Mouse (Mus musculus) lung, postnatal 0 days (tissue): ENCODE data around the gene Ncbp3. TPM values are rescaled to one million over a fixed set of nuclear protein-coding genes. Genes with fewer than 3 reads are reported as not detected.
A peak's percentile ranks its signal among the peaks of the same experiment; 100 is the strongest.

ENCODE experiments used
- ATAC-seq: fragments of 200-750 bp; cut with Nextera tagmentation; 2 replicates; pipeline ENCODE4 v1.8.0; 2017; ENCODE audit warnings: moderate library complexity
- DNase-seq: peaks from one replicate; pipeline ENCODE4 v3.0.0-alpha.2; 2016; ENCODE audit warnings: low spot score
- H3K27ac ChIP-seq: fragments of 300-500 bp; sonication (generic); 2 replicates; pipeline ENCODE4 v1.5.1; 2014; ENCODE audit warnings: antibody characterized with exemption, mild to moderate bottlenecking, low read length, mixed read lengths
- H3K27me3 ChIP-seq: fragments of 300-500 bp; sonication (generic); replicated peaks from 2 replicates; pipeline ENCODE4 v1.6.1; 2014; ENCODE audit warnings: low read length, mixed read lengths; ENCODE audit not compliant: insufficient read depth
- H3K36me3 ChIP-seq: fragments of 300-500 bp; sonication (generic); 2 replicates; pipeline ENCODE4 v1.6.1; 2014; ENCODE audit warnings: low read length, mixed read lengths; ENCODE audit not compliant: insufficient read depth
- H3K4me1 ChIP-seq: fragments of 300-500 bp; sonication (generic); 2 replicates; pipeline ENCODE4 v1.6.1; 2014; ENCODE audit warnings: antibody characterized with exemption, low read depth, low read length, mixed read lengths; ENCODE audit not compliant: insufficient read depth
- H3K4me2 ChIP-seq: fragments of 300-500 bp; sonication (generic); replicated peaks from 2 replicates; pipeline ENCODE4 v1.6.1; 2014; ENCODE audit warnings: low read depth, mild to moderate bottlenecking, low read length, moderate library complexity, mixed read lengths
- H3K4me3 ChIP-seq: fragments of 300-500 bp; sonication (generic); 2 replicates; pipeline ENCODE4 v1.5.1; 2014; ENCODE audit warnings: low read depth, low read length
- H3K9ac ChIP-seq: fragments of 300-500 bp; sonication (generic); replicated peaks from 2 replicates; pipeline ENCODE4 v1.6.1; 2014; ENCODE audit warnings: low read depth, mild to moderate bottlenecking
- H3K9me3 ChIP-seq: fragments of 300-500 bp; sonication (generic); 2 replicates; pipeline ENCODE4 v1.6.1; 2016; ENCODE audit warnings: low read length, mixed read lengths
- CTCF ChIP-seq: IDR thresholded peaks from 2 replicates; pipeline ENCODE4 v1.5.1; 2016; ENCODE audit warnings: antibody characterized with exemption, mild to moderate bottlenecking
- EP300 ChIP-seq: IDR thresholded peaks from 2 replicates; pipeline ENCODE4 v1.6.1; 2016; ENCODE audit warnings: antibody characterized with exemption, mild to moderate bottlenecking, control low read depth
- WGBS: fragments of 180-500 bp; shearing (Covaris S2); extraction: QIAGEN DNeasy Blood & Tissue Kit; methylation state at CpG from one replicate; pipeline ENCODE4 v1.1.7; 2014; 5-methylcytosine and 5-hydroxymethylcytosine counted together
- polyA plus RNA-seq: library from polyadenylated mRNA; unstranded; fragments of >200 nt; fragmentation: Nextera tagmentation; extraction: Ambion mirVana; gene quantifications from 2 replicates; pipeline ENCODE4 v1.2.1, GENCODE M21; 2015

Ncbp3 gene
- polyA plus RNA-seq, 1 experiment from 2014 or later: 5.3 TPM

DNA sequence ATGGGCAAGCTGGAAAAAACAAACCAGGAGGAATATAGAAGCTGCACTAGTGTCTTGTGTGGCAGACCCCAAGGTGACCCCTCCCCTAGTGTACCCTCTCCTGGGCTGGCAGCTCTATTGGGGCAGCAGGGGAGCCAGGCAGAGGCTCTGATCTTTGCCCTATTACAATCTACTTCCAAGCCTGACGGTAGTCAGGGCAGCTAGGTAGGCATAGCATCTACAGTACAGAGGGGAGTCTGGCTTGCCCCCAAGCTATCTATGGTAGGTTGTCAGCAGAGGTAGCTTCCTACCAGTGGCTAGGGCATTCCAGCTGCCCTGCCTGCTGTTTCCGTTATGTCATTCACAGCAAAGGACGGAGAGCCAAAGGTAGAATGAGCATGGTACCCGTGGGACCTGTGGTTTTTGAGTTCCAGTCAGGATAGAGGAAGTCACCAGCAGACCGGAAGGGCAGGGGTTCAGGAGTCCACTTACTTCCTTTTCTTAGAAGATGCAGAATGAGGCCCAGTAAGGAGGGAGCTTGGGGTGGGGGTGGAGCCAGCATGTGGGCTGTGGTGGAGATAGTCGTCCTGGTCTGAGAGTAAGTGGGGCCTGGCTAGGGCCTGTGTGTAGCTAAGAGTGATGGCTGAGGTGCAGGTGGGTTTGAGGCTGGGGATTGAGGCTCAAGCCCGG is 23.2 kb upstream of the Ncbp3 start:
- H3K27me3 ChIP-seq: no peaks in the 10 kb centered on the region
- WGBS: 38% methylated on average over 7 of the region's 7 CpGs
- no peaks in the 10 kb centered on the region for H3K9me3 ChIP-seq
- peaks cover 20% of the 10 kb centered on the region for H3K4me1 ChIP-seq
- ATAC-seq (peak; percentile 46), DNase-seq (peak; percentile 62)
- no peak overlapping the region for H3K4me3 ChIP-seq
- TF ChIP-seq EP300 (no peak), CTCF (no peak)
- no peak overlapping the region for H3K9ac ChIP-seq
- 0 out of 2 replicates have a peak overlapping the region, but pooled peaks have one; percentile 3 for H3K27ac ChIP-seq
- H3K36me3 ChIP-seq: no peaks in the 10 kb centered on the region
- no peak overlapping the region for H3K4me2 ChIP-seq

DNA sequence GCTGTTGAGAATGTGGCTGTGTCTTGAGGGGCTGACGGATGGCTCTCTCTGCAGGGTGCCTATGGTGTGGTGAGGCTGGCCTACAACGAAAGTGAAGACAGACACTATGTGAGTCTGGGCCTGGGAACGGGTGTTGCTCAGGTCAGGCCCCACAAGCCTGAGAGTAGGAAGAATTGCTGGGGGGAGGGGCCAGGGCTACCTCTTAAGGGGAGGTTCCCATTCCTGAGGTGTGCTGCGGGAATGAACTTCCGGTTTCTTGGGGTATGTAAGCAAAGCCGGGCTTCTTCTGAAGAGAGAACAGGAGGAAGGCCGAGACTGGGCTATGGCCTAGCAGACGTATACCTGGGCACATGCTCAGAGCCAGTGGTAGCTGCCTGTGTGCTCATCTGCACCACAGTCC is 20.6 kb upstream of the Ncbp3 start:
- H3K4me2 ChIP-seq: no peak overlapping the region

DNA sequence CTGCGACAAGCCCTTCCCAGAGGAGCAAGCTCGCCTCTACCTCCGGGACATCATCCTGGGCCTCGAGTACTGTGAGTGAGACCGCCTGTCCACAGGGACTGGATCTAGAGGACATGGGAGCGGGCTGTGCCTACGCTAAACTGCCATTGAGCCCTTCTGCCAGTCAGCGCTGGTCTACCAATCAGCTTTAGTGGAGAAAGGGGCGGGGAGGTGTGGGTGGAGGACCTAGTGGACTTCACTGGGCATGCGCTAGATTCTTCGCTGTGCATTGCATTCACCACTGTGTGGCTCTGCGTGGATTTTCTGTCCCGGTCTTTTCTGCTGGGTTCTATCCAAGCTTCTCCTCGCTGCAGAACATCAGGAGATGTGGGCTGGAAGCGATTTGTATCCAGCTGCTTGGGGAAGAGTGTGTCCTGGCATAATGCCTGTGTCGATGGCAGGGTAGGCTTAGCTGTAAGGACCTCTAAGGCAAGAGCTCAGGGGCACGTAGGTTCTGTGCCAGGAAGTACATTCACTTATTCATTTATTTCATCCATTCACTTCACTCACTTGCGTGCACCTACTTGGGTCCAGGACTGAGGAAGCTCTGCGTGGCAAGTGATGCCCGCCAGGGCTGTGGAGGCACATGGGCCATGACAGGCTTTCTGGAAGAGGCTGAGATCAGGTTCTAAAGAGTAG is 16.6 kb upstream of the Ncbp3 start:
- no peaks in the 10 kb centered on the region for H3K9me3 ChIP-seq
- no peaks in the 10 kb centered on the region for H3K4me1 ChIP-seq
- peak overlapping the region; percentile 19 for H3K4me3 ChIP-seq
- H3K4me2 ChIP-seq: peak overlapping the region; percentile 54
- ATAC-seq (peak; percentile 96), DNase-seq (peak; percentile 98)
- TF ChIP-seq EP300 (no peak), CTCF (peak; percentile 50)
- no peak overlapping the region; the same call in 1 of the 2 replicates for H3K9ac ChIP-seq
- H3K27ac ChIP-seq: peak overlapping the region; percentile 47; the same call in 1 of the 2 replicates
- 21% methylated on average over 20 of the region's 20 CpGs for WGBS
- H3K36me3 ChIP-seq: no peaks in the 10 kb centered on the region
- no peaks in the 10 kb centered on the region for H3K27me3 ChIP-seq

More for the DNA sequence above, 20.6 kb upstream of the Ncbp3 start:
- H3K27ac ChIP-seq: peak overlapping the region; percentile 47
- ATAC-seq: peak; percentile 52
- WGBS: 37% methylated on average over 8 of the region's 8 CpGs
- H3K9ac ChIP-seq: no peak overlapping the region
- TF ChIP-seq EP300 (no peak), CTCF (no peak)
- H3K36me3 ChIP-seq: no peaks in the 10 kb centered on the region
- no peaks in the 10 kb centered on the region for H3K9me3 ChIP-seq
- no peaks in the 10 kb centered on the region for H3K27me3 ChIP-seq
- peak; percentile 80 for DNase-seq
- peaks cover 19% of the 10 kb centered on the region; the same call in 1 of the 2 replicates for H3K4me1 ChIP-seq
- no peak overlapping the region for H3K4me3 ChIP-seq

DNA sequence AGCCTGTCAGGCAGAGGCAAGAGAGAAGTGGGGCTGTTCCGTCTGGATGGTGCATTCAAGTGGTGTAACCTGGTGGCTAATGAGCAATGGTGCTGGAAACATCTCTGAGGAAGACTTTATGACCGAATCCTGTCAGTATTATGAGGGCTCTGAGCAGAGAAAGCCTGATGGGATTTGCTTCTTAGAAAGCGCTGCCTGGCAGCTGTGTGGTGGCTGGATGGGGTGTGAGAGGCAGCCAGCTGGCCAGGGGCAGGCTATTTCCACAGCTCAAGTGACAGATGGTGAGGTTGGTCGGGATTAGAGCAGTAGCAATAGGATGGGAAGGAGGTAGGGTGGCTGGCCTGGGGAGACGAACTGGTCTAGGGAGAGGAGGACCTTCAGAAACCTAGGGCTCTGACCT is 16.0 kb upstream of the Ncbp3 start:
- 65% methylated on average over 5 of the region's 5 CpGs for WGBS

DNA sequence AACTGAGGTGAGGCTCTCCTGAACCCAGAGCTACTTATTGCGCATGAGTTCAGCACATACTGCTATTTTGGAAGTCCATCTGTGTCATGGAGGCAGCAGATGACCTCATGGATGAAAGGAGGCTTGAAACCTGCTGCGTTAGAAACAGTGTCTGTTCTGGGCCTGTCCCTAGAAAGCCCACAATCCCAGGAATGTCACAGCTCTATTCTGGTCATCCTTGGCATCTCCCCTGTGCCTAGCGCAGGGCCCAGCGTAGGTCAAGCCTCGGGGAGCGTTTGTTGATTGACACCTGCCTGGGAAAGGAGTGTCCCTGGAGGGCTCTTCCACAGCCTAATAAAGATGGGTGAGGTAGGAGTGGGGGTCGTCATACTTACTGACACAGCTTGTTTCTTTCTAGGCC is 11.5 kb upstream of the Ncbp3 start:
- H3K4me1 ChIP-seq: no peaks in the 10 kb centered on the region
- ATAC-seq: no peak
- no peak for DNase-seq
- no peak for TF ChIP-seq CTCF
- TF ChIP-seq EP300: no peak
- no peak overlapping the region for H3K4me3 ChIP-seq
- H3K36me3 ChIP-seq: no peaks in the 10 kb centered on the region
- H3K9ac ChIP-seq: no peak overlapping the region
- H3K27me3 ChIP-seq: no peaks in the 10 kb centered on the region
- H3K27ac ChIP-seq: no peak overlapping the region
- 85% methylated on average over 7 of the region's 7 CpGs for WGBS
- H3K9me3 ChIP-seq: no peaks in the 10 kb centered on the region
- H3K4me2 ChIP-seq: no peak overlapping the region

More for the DNA sequence above, 16.0 kb upstream of the Ncbp3 start:
- H3K9ac ChIP-seq: no peak overlapping the region
- no peak overlapping the region for H3K27ac ChIP-seq
- no peak overlapping the region for H3K4me2 ChIP-seq
- no peaks in the 10 kb centered on the region for H3K27me3 ChIP-seq
- H3K36me3 ChIP-seq: no peaks in the 10 kb centered on the region
- ATAC-seq (no peak), DNase-seq (no peak)
- H3K9me3 ChIP-seq: no peaks in the 10 kb centered on the region
- no peak overlapping the region for H3K4me3 ChIP-seq
- TF ChIP-seq EP300 (no peak), CTCF (no peak)
- no peaks in the 10 kb centered on the region for H3K4me1 ChIP-seq

DNA sequence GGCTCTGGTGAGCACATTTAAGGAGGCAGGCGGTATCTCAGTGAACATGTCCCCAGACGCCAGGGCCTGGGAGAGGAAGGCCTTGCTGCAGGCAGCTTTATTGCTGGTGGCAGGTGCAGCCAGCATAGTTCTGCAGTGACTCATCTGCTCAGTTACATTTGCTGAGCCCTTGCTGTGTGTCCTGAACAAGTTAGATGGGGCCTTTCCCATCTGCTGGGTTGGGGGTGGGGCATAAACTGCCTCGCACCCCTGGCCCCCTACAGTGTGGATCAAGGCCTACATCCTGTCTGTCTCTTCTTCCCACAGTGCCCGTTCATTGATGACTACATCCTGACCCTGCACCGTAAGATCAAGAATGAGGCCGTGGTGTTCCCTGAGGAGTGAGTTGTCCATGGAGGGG is 10.7 kb upstream of the Ncbp3 start:
- H3K4me3 ChIP-seq: no peak overlapping the region
- no peak; the same call in 1 of the 2 replicates for ATAC-seq
- H3K9ac ChIP-seq: no peak overlapping the region
- no peak overlapping the region for H3K27ac ChIP-seq
- no peak for DNase-seq
- H3K27me3 ChIP-seq: no peaks in the 10 kb centered on the region
- H3K4me1 ChIP-seq: no peaks in the 10 kb centered on the region
- TF ChIP-seq CTCF (no peak), EP300 (no peak)
- H3K36me3 ChIP-seq: no peaks in the 10 kb centered on the region
- H3K9me3 ChIP-seq: no peaks in the 10 kb centered on the region
- H3K4me2 ChIP-seq: no peak overlapping the region
- WGBS: 59% methylated on average over 6 of the region's 6 CpGs
